Mouse (Mus musculus) kidney, adult 2 months (tissue): ENCODE measurements around the gene Cryga.

Source experiments
- CTCF ChIP-seq: fragments of 200-500 bp; conservative IDR thresholded peaks from 2 replicates; pipeline ENCODE4 v1.5.1; 2011; ENCODE audit warnings: low read depth, mild to moderate bottlenecking, control low read depth, low read length, moderate library complexity, mixed read lengths; ENCODE audit not compliant: insufficient read depth, insufficient read length
- POLR2A ChIP-seq: fragments of 200-500 bp; IDR thresholded peaks from one replicate; pipeline ENCODE4 v1.6.1; 2011; ENCODE audit warnings: low read depth, low read length, control low read depth

- TF ChIP-seq CTCF (no peak), POLR2A (no peak)
Measured at GRCm38 (mm10) chr1:65091566-65091965, 11.6 kb downstream of the Cryga start.
